Mouse (Mus musculus): ENCODE measurements at regions not wholly inside any gene's neighbourhood (a gene's known extent, or its start where the extent isn't known, plus 50 kb on each side); places are given as distances from the start of the nearest gene placed in this dataset.

DNA sequence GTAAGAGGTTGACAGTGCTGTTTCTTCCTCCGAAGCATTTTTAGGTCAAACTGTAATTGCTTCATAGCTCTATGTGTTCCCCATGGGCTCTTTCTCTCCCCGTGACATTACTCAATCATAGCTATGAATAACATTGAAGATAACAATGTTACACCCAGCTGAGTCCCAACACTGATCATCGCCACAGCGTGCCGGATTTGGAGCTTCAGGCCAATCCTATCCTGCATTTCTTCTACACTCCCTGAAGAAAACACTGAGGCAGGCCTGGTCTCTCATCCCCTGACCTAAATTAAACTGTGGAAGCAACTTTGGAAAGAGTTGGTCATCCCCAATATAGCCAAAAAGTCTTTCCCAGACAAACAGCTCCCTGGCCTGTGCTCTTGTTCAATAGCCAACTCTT, 168.7 kb upstream of the Phyhipl start:
- TF ChIP-seq POLR2A (IDR thresholded peaks at IDR 0.05; ENCODE audit: insufficient read depth, low read length) (no peak), CTCF (IDR thresholded peaks at IDR 0.05; ENCODE audit: low read depth, low read length) (no peak)

Data from ES-Bruce4 (cell line).